Mouse (Mus musculus): Measurements from ENCODE around the gene Amdhd1. TPM values are rescaled to one million over a fixed set of nuclear protein-coding genes. Genes with fewer than 3 reads are reported as not detected.

Gene Amdhd1
- total RNA-seq, 2 experiments from 2014 or later: not detected

DNA sequence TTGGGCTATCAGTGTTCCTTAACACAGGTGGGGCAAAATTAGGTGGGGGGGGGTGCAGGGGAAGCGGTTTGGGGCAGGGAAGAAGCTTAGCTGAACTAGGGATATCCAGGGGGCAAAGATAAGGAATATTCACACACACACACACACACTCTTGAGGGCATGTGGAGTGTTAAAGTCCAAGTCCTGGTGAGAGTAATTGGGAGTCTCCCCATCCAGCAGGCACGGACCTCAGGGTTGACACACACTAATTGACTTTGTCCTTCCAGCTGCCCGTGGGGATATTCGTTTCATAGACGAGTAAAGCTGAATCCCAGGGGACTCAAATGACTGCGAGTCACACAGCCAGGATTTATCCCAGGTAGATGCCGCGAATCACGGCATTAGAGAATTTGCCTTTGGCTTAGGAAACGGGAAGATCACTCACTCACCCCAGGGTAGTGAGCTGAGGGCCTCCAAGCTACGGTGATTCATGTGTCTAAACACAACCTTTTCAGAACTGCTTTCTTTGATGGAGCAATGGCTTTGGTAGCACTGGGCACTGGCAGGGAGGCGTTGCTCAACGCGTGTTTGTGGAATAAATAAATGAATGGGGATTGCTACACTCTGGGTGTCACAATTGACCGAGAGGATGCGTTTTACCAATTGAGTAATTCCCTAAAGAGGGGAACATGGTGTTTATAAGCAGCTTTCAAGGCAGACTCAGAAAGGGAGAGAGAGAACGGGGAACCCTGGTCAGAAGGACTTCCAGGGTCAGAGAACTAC is 51.6 kb downstream of the Amdhd1 start, which contains the start of gene Hal:
Hal (plus strand) TSS at position 703 of the 762 bp plus-strand sequence.
- no peak for DNase-seq
- no peak for TF ChIP-seq CTCF (IDR thresholded peaks at IDR 0.05)
- Histone ChIP-seq H3K4me3 (no peak within 1 kb of the TSS), H3K27ac (no peak within 1 kb of the TSS)
- intact Hi-C loops (cut with DNase I): loop anchor here (1.0 kb wide), 1 partner anchor 44 kb away; no protein-coding TSS in a partner anchor

GRCm38 (mm10) chr10:93486622-93487021 is 53.2 kb downstream of the Amdhd1 start:
- no peak overlapping the region for H3K27ac ChIP-seq
- intact Hi-C loops (cut with DNase I): loop anchor here (2.0 kb wide), 2 partner anchors 62 to 90 kb away; no protein-coding TSS in a partner anchor
- peak; percentile 65 for TF ChIP-seq CTCF (IDR thresholded peaks at IDR 0.05)
- DNase-seq: no peak
- H3K4me3 ChIP-seq: no peak overlapping the region

DNA sequence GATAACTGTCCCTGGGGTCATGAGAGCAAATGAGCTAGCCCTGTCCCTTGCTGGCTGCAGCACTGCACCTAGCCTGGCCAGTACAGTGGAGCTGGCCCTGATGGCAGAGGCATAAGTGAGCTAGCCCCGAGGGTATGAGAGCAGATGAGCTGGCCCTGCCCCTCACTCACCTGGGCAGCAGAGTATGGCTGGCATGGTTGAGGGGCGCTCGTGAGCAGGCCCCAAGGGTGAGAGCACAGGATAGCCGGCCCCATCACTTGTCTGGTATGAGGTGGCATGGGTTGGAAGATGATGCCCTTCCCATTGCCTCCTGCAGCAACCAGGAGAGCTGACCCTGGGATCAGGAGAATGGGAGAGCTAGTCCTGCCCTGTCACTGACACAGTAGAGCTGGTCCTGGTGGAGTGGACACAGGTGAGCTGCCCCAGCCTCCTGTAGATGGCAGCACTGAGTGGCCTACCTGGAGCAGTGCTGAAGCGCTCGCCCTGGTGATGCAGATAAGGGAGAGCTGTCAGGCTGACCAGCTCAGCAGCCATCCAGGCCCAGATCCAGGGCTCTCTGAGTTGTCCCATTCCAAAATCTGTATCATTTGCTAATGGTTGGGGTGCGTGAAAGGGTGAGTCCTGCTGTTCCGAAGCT is 54.7 kb downstream of the Amdhd1 start:
- intact Hi-C loops (cut with DNase I): no loop called here
- DNase-seq: peak; percentile 53
- H3K27ac ChIP-seq: no peak overlapping the region
- TF ChIP-seq CTCF (IDR thresholded peaks at IDR 0.05): peak; percentile 68
- no peak overlapping the region for H3K4me3 ChIP-seq

DNA sequence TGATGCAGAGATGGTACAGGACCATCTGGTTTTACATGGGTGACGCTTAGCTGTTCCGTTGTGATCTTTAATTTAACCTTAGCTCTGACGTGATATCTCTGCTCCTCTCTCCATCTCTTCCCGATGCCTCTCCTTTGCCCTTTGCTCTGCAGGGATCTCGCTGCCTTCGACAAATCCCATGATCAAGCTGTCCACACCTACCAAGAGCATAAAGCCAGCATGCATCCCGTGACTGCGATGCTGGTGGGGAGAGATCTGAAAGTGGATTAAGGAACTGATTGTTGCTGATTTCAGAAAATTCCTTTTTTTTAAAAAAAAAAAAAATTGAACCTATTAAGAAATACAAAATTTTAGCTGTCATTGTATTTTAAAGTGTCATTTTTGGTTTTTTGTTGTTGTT is 55.3 kb downstream of the Amdhd1 start:
- TF ChIP-seq CTCF (IDR thresholded peaks at IDR 0.05): no peak
- intact Hi-C loops (cut with DNase I): no loop called here
- H3K4me3 ChIP-seq: no peak overlapping the region
- no peak overlapping the region for H3K27ac ChIP-seq
- DNase-seq: no peak

Other genes starting within 250 kb of the Amdhd1 start
- 10 to 100 TPM; 11.7 to 14.2 TPM for gene Elk3, start 228.9 kb downstream of the Amdhd1 start, total RNA-seq (2021)
- gene Lta4h, start 86.6 kb downstream of the Amdhd1 start, total RNA-seq (2021): 10 to 100 TPM; 25.4 to 26.7 TPM
- gene Hal, start 51.3 kb downstream of the Amdhd1 start, total RNA-seq (2021): under 1 TPM; 0.05 to 0.25 TPM
- not detected for gene Ccdc38, start 599 bp upstream of the Amdhd1 start, total RNA-seq (2021)
- gene Snrpf, start 49.7 kb upstream of the Amdhd1 start, total RNA-seq (2021): 1 to 10 TPM; 6.5 to 8.9 TPM
- 10 to 100 TPM in 1 of 2 experiments, 1 to 10 TPM in 1; 6.7 to 14.8 TPM for gene Ntn4, start 100.6 kb upstream of the Amdhd1 start, total RNA-seq (2021)

Measured in gastrocnemius, adult 2 months (tissue).